Mouse (Mus musculus): ENCODE results near the gene Catsperz. TPM values are rescaled to one million over a fixed set of nuclear protein-coding genes. Genes with fewer than 3 reads are reported as not detected.

Gene Catsperz
- polyA plus RNA-seq, 1 experiment from 2014 or later = 2.3 TPM

- H3K9ac ChIP-seq = no peak overlapping the region
- H3K4me3 ChIP-seq = no peak overlapping the region
- peaks cover 23% of the 10 kb centered on the region for H3K4me1 ChIP-seq (replicated peaks)
- H3K9me3 ChIP-seq (replicated peaks) = no peaks in the 10 kb centered on the region
- ATAC-seq (ENCODE audit: insufficient number of reproducible peaks, low FRiP score) = no peak
- 89% methylated on average over 6 of the region's 6 CpGs for WGBS
- no peak overlapping the region for H3K27ac ChIP-seq (ENCODE audit: poor library complexity, severe bottlenecking)
- H3K4me2 ChIP-seq = no peak overlapping the region
- H3K36me3 ChIP-seq = peaks cover 13% of the 10 kb centered on the region
- no peaks in the 10 kb centered on the region for H3K27me3 ChIP-seq (replicated peaks)
Measured at GRCm38 (mm10) chr19:6943709-6944108, 18.5 kb upstream of the Catsperz start.

- ATAC-seq (ENCODE audit: insufficient number of reproducible peaks, low FRiP score) = no peak
- 30% methylated on average over 5 of the region's 5 CpGs for WGBS
- H3K4me3 ChIP-seq = peak overlapping the region; percentile 80
- H3K36me3 ChIP-seq = peaks cover 15% of the 10 kb centered on the region
- H3K27me3 ChIP-seq (replicated peaks) = peaks cover 6% of the 10 kb centered on the region
- H3K9me3 ChIP-seq (replicated peaks) = no peaks in the 10 kb centered on the region
- H3K9ac ChIP-seq = peak overlapping the region; percentile 89
- H3K4me2 ChIP-seq = peak overlapping the region; percentile 98
- H3K4me1 ChIP-seq (replicated peaks) = peaks cover 23% of the 10 kb centered on the region
- H3K27ac ChIP-seq (ENCODE audit: poor library complexity, severe bottlenecking) = peak overlapping the region; percentile 60
Measured at GRCm38 (mm10) chr19:6942764-6943163, 17.6 kb upstream of the Catsperz start.

GRCm38 (mm10) chr19:6942249-6942691 is 17.1 kb upstream of the Catsperz start, which contains the start of gene Gpr137:
Gpr137 (minus strand) TSS chr19:6942480.
- peak within 1 kb of the TSS; percentile 80 for H3K4me3 ChIP-seq
- no peaks in the 10 kb centered on the region for H3K9me3 ChIP-seq (replicated peaks)
- 0% methylated on average over 27 of the region's 27 CpGs for WGBS
- peaks cover 9% of the 10 kb centered on the region for H3K27me3 ChIP-seq (replicated peaks)
- peaks cover 23% of the 10 kb centered on the region for H3K4me1 ChIP-seq (replicated peaks)
- H3K4me2 ChIP-seq = peak within 1 kb of the TSS; percentile 98
- peaks cover 15% of the 10 kb centered on the region for H3K36me3 ChIP-seq
- peak; percentile 92 for ATAC-seq (ENCODE audit: insufficient number of reproducible peaks, low FRiP score)
- peak within 1 kb of the TSS; percentile 93 for H3K27ac ChIP-seq (ENCODE audit: poor library complexity, severe bottlenecking)
- H3K9ac ChIP-seq = peak within 1 kb of the TSS; percentile 89

- peak within 1 kb of the TSS; percentile 98 for H3K4me2 ChIP-seq
- H3K27me3 ChIP-seq (replicated peaks) = peaks cover 9% of the 10 kb centered on the region
- H3K9ac ChIP-seq = peak within 1 kb of the TSS; percentile 89
- peak within 1 kb of the TSS; percentile 93 for H3K27ac ChIP-seq (ENCODE audit: poor library complexity, severe bottlenecking)
- ATAC-seq (ENCODE audit: insufficient number of reproducible peaks, low FRiP score) = peak; percentile 83
- peaks cover 15% of the 10 kb centered on the region for H3K36me3 ChIP-seq
- H3K9me3 ChIP-seq (replicated peaks) = no peaks in the 10 kb centered on the region
- under 1% methylated on average over 83 of the region's 83 CpGs for WGBS
- peaks cover 23% of the 10 kb centered on the region for H3K4me1 ChIP-seq (replicated peaks)
- peak within 1 kb of the TSS; percentile 80 for H3K4me3 ChIP-seq
Measured at GRCm38 (mm10) chr19:6941372-6942248, 16.4 kb upstream of the Catsperz start, which contains the start of gene Bad. Bad (plus strand) TSS chr19:6941861.

- Histone ChIP-seq H3K4me2 (peak overlapping the region; percentile 98), H3K27ac (ENCODE audit: poor library complexity, severe bottlenecking) (peak overlapping the region; percentile 93), H3K9me3 (replicated peaks) (no peaks in the 10 kb centered on the region), H3K4me1 (replicated peaks) (peaks cover 23% of the 10 kb centered on the region), H3K36me3 (peaks cover 9% of the 10 kb centered on the region), H3K27me3 (replicated peaks) (peaks cover 17% of the 10 kb centered on the region), H3K4me3 (peak overlapping the region; percentile 80), H3K9ac (peak overlapping the region; percentile 89)
- WGBS = 21% methylated on average over 25 of the region's 29 CpGs
- no peak for ATAC-seq (ENCODE audit: insufficient number of reproducible peaks, low FRiP score)
Measured at GRCm38 (mm10) chr19:6940396-6941351, 15.5 kb upstream of the Catsperz start.

- peak overlapping the region; percentile 16; the same call in 1 of the 2 replicates for H3K9ac ChIP-seq
Measured at GRCm38 (mm10) chr19:6939106-6940002, 14.2 kb upstream of the Catsperz start.

GRCm38 (mm10) chr19:6937541-6938465 is 12.6 kb upstream of the Catsperz start:
- Histone ChIP-seq H3K9me3 (replicated peaks) (no peaks in the 10 kb centered on the region), H3K27ac (ENCODE audit: poor library complexity, severe bottlenecking) (no peak overlapping the region), H3K36me3 (0 out of 2 replicates have a peak, but pooled peaks cover 2% of the 10 kb centered on the region), H3K4me1 (replicated peaks) (peaks cover 33% of the 10 kb centered on the region), H3K4me3 (no peak overlapping the region), H3K4me2 (no peak overlapping the region), H3K9ac (no peak overlapping the region), H3K27me3 (replicated peaks) (peaks cover 44% of the 10 kb centered on the region)
- ATAC-seq (ENCODE audit: insufficient number of reproducible peaks, low FRiP score) = no peak
- 78% methylated on average over 16 of the region's 16 CpGs for WGBS

More at GRCm38 (mm10) chr19:6939106-6940002, 14.2 kb upstream of the Catsperz start:
- peaks cover 25% of the 10 kb centered on the region for H3K4me1 ChIP-seq (replicated peaks)
- 0 out of 2 replicates have a peak overlapping the region, but pooled peaks have one; percentile 98 for H3K4me2 ChIP-seq
- 0 out of 2 replicates have a peak, but pooled peaks cover 2% of the 10 kb centered on the region for H3K36me3 ChIP-seq
- H3K9me3 ChIP-seq (replicated peaks) = no peaks in the 10 kb centered on the region
- H3K27ac ChIP-seq (ENCODE audit: poor library complexity, severe bottlenecking) = no peak overlapping the region
- ATAC-seq (ENCODE audit: insufficient number of reproducible peaks, low FRiP score) = no peak
- H3K27me3 ChIP-seq (replicated peaks) = peaks cover 28% of the 10 kb centered on the region
- no peak overlapping the region for H3K4me3 ChIP-seq
- 90% methylated on average over 20 of the region's 20 CpGs for WGBS

- no peak overlapping the region for H3K4me2 ChIP-seq
- H3K27ac ChIP-seq (ENCODE audit: poor library complexity, severe bottlenecking) = no peak overlapping the region
- H3K36me3 ChIP-seq = 0 out of 2 replicates have a peak, but pooled peaks cover 2% of the 10 kb centered on the region
- no peak overlapping the region for H3K9ac ChIP-seq
- ATAC-seq (ENCODE audit: insufficient number of reproducible peaks, low FRiP score) = no peak
- H3K4me1 ChIP-seq (replicated peaks) = peaks cover 31% of the 10 kb centered on the region
- 14% methylated on average over 3 of the region's 3 CpGs for WGBS
- peaks cover 59% of the 10 kb centered on the region for H3K27me3 ChIP-seq (replicated peaks)
- no peak overlapping the region for H3K4me3 ChIP-seq
- H3K9me3 ChIP-seq (replicated peaks) = no peaks in the 10 kb centered on the region
Measured at GRCm38 (mm10) chr19:6936299-6936698, 11.1 kb upstream of the Catsperz start.

- 12% methylated on average over 23 of the region's 23 CpGs for WGBS
- Histone ChIP-seq H3K4me3 (peak within 1 kb of the TSS; percentile 43), H3K27me3 (replicated peaks) (peaks cover 74% of the 10 kb centered on the region), H3K27ac (ENCODE audit: poor library complexity, severe bottlenecking) (no peak within 1 kb of the TSS), H3K4me2 (peak within 1 kb of the TSS; percentile 83), H3K36me3 (0 out of 2 replicates have a peak, but pooled peaks cover 2% of the 10 kb centered on the region), H3K4me1 (replicated peaks) (peaks cover 14% of the 10 kb centered on the region), H3K9ac (peak within 1 kb of the TSS; percentile 53), H3K9me3 (replicated peaks) (no peaks in the 10 kb centered on the region)
- ATAC-seq (ENCODE audit: insufficient number of reproducible peaks, low FRiP score) = no peak
Measured at GRCm38 (mm10) chr19:6934195-6934977, 9.2 kb upstream of the Catsperz start, which contains the start of gene Kcnk4. Kcnk4 (minus strand) TSS chr19:6934515.

Data from heart, embryonic 12.5 days (tissue).